Mouse (Mus musculus): Measurements from ENCODE around the gene Zbed4. TPM values are rescaled to one million over a fixed set of nuclear protein-coding genes. Genes with fewer than 3 reads are reported as not detected.

Gene Zbed4
- 6.1 and 8.7 TPM in 2 replicates for polyA plus RNA-seq (2012; rRNA removed)

DNA sequence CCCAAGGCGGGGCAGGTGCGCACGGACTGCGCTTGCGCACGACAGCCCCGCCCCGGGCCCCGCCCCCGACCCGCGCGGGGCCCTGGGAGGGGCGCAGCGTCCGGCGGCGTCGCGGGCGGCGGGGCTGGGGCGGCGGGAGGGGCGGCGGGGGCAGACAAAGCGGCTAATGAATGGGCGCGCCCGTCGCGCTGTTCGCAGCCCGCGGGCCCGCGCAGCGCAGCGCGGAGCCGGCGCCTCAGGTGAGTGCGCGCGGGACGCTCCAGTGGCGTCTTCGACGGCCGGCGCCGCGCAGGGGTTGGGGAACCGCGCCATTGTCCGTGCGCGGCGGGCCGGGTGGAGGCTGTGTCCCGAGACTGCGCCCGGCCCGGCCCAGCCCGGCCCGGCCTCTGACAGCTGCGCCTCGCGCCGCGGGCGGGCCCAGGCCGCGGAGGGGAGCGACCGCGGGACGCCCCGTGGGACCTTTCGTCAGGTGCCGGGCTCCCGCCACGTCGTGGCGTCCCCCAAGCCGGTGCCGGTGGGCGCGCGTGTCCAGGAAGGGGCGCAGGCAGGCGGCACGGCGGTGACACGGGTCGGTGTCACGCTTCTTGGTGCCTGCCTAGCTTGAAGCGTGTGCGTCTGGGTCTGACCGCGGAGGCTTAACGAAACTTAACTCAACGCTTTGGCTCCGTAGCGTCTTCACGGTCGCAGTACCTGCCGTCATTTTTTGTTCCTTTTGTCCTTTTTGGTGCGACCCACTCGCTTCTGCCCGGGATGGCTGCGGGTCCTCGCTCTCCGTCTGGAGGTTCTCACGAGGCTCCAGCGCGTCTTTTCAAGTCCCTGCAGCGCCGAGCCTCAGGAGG is at the start of gene Zbed4:
Gene Zbed4 (plus strand): TSS at position 97 of the 839 bp plus-strand sequence.

DNA sequence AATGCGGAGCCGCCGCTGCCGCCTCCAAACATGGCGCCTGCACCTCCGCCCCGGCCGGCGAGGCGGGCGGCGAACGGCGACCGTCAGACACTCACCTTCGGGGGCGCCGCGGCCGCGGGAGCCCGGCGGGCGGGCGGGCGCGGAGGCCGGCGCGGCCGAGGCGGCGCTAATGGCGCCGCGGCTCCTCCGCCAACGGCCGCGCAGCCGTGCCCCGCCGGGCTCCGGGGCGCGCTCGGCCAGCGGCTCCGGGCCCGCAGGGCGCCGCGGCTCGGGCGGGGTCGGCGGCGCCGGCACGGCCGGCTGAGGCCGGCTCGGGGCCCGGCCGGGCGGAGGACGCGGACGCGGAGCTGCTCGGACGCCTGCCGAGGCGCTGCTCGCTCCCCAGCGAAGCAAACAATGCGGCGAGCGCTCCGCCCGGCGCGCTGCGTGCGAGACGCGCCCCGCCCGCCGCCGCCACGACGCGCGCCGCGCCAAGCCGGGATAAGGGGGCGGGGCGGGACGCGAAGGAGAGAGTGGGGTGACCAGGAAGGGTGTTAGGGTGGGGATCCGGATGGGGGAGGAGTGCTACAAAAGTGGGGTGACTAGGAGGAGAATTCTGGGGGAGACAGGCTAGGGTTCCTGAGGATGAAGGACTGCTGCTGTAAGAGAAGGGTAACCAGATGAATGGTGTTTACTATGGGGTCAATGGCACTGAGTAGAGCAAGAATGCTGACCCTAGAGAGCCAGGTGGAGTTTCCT is 17.5 kb upstream of the Zbed4 start, which contains the start of gene Brd1:
Gene Brd1 (minus strand): TSS at position 400 of the 738 bp plus-strand sequence.

DNA sequence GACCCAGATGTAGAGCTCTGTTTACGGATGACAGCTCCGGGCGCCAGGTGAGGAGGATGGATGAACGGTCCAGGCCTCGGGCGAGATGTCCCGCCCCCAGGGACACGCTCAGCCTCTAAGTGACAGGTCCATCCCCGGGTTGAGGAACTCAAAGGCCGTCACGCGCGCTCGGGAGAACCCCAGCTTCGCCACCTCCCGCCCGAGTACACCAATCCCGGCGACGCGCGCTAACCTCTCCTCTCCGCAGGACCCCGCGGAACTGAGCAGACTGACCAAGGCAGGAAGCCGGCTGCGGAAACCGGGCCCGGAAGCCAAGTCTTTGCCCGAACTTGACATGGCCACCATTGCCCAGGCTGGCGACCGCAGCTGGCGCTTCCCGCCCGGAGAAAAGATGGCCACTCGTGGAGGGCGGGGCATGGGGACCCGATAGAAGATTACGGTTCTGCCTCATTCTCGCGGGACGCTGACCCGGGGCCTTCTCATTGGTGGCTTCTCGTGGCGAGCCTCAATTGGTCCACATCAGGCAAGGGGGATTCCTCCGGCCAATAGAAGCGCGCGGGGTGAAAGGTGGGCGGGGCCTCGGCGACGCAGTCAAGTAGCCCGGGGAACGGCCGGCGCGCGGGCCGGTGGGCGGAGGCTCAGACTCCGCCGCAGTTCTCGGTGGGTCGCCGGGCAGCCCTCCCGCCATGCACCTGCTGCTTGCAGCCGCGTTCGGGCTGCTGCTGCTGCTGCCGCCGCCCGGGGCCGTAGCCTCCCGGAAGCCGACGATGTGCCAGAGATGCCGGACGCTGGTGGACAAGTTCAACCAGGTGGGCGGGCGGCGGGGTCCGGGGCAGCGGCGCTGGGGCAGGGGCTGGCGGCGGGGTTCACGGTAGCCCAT is 67.8 kb downstream of the Zbed4 start, which contains the start of the genes Alg12 and Creld2:
Gene Alg12 (minus strand): TSS at position 293 of the 880 bp plus-strand sequence.
Gene Creld2 (plus strand): TSS at position 621 of the 880 bp plus-strand sequence.

Other genes starting within 250 kb of the Zbed4 start
- gene Zdhhc25, start 151.4 kb upstream of the Zbed4 start, polyA plus RNA-seq (2012; rRNA removed) = not detected in 2 replicates
- 5.3 and 6.3 TPM in 2 replicates for gene Brd1, start 17.4 kb upstream of the Zbed4 start, polyA plus RNA-seq (2012; rRNA removed)
- gene Alg12, start 67.7 kb downstream of the Zbed4 start, polyA plus RNA-seq (2012; rRNA removed) = 4.7 and 5.3 TPM in 2 replicates
- 25.7 and 27.2 TPM in 2 replicates for gene Creld2, start 68.0 kb downstream of the Zbed4 start, polyA plus RNA-seq (2012; rRNA removed)
- gene Pim3, start 110.5 kb downstream of the Zbed4 start, polyA plus RNA-seq (2012; rRNA removed) = 3.3 and 3.4 TPM in 2 replicates
- not detected in 2 replicates for gene Ttll8, start 202.8 kb downstream of the Zbed4 start, polyA plus RNA-seq (2012; rRNA removed)
- gene Mlc1, start 227.3 kb downstream of the Zbed4 start, polyA plus RNA-seq (2012; rRNA removed) = 0.01 and 0.02 TPM in 2 replicates
- not detected in 2 replicates for gene Mov10l1, start 231.2 kb downstream of the Zbed4 start, polyA plus RNA-seq (2012; rRNA removed)

Data from liver, embryonic 14 days (tissue).